Mouse (Mus musculus): ENCODE measurements around the gene Icam1.

The Icam1 gene

GRCm38 (mm10) chr9:20976216-20976960 is 39.4 kb upstream of the Icam1 start, which contains the start of gene S1pr2:
Gene S1pr2, minus strand, starts transcription at chr9:20976781.
- Histone ChIP-seq H3K4me1 (replicated peaks; ENCODE audit: low read depth, low read length) (peaks cover 90% of the 10 kb centered on the region), H3K27me3 (ENCODE audit: insufficient read depth, low read length) (no peaks in the 10 kb centered on the region), H3K4me3 (replicated peaks; ENCODE audit: low read length) (peak within 1 kb of the TSS; percentile 94), H3K9me3 (ENCODE audit: low read length) (no peaks in the 10 kb centered on the region), H3K36me3 (ENCODE audit: insufficient read depth, low read length) (peaks cover 30% of the 10 kb centered on the region)
- TF ChIP-seq CTCF (conservative IDR thresholded peaks at IDR 0.05; ENCODE audit: low read length) (no peak), POU5F1 (IDR thresholded peaks at IDR 0.05; ENCODE audit: borderline replicate concordance, low read length) (no peak), NANOG (IDR thresholded peaks at IDR 0.05; ENCODE audit: borderline replicate concordance, low read length) (no peak)

- peaks cover 26% of the 10 kb centered on the region for H3K36me3 ChIP-seq (ENCODE audit: insufficient read depth, low read length)
- TF ChIP-seq CTCF (conservative IDR thresholded peaks at IDR 0.05; ENCODE audit: low read length), result peak; percentile 22; the same call in 1 of the 2 replicates
- TF ChIP-seq POU5F1 (IDR thresholded peaks at IDR 0.05; ENCODE audit: borderline replicate concordance, low read length), result no peak
- H3K4me3 ChIP-seq (replicated peaks; ENCODE audit: low read length), result peak overlapping the region; percentile 94
- H3K9me3 ChIP-seq (ENCODE audit: low read length), result no peaks in the 10 kb centered on the region
- H3K27me3 ChIP-seq (ENCODE audit: insufficient read depth, low read length), result no peaks in the 10 kb centered on the region
- H3K4me1 ChIP-seq (replicated peaks; ENCODE audit: low read depth, low read length), result peaks cover 90% of the 10 kb centered on the region
These were observed 38.7 kb upstream of the Icam1 start for GRCm38 (mm10) chr9:20976961-20977689.

- H3K4me3 ChIP-seq (replicated peaks; ENCODE audit: low read length), result peak overlapping the region; percentile 94
- TF ChIP-seq CTCF (conservative IDR thresholded peaks at IDR 0.05; ENCODE audit: low read length) (no peak), POU5F1 (IDR thresholded peaks at IDR 0.05; ENCODE audit: borderline replicate concordance, low read length) (no peak), NANOG (IDR thresholded peaks at IDR 0.05; ENCODE audit: borderline replicate concordance, low read length) (no peak)
- no peaks in the 10 kb centered on the region for H3K9me3 ChIP-seq (ENCODE audit: low read length)
These were observed 37.2 kb upstream of the Icam1 start for GRCm38 (mm10) chr9:20978409-20979095.

GRCm38 (mm10) chr9:20979181-20979580 is 36.6 kb upstream of the Icam1 start:
- peak overlapping the region; percentile 94; the same call in 1 of the 2 replicates for H3K4me3 ChIP-seq (replicated peaks; ENCODE audit: low read length)
- peak; percentile 58; the same call in 1 of the 2 replicates for TF ChIP-seq NANOG (IDR thresholded peaks at IDR 0.05; ENCODE audit: borderline replicate concordance, low read length)
- no peak for TF ChIP-seq CTCF (conservative IDR thresholded peaks at IDR 0.05; ENCODE audit: low read length)
- TF ChIP-seq POU5F1 (IDR thresholded peaks at IDR 0.05; ENCODE audit: borderline replicate concordance, low read length), result no peak
- H3K36me3 ChIP-seq (ENCODE audit: insufficient read depth, low read length), result peaks cover 9% of the 10 kb centered on the region; the same call in 1 of the 2 replicates
- H3K4me1 ChIP-seq (replicated peaks; ENCODE audit: low read depth, low read length), result peaks cover 90% of the 10 kb centered on the region
- no peaks in the 10 kb centered on the region for H3K27me3 ChIP-seq (ENCODE audit: insufficient read depth, low read length)
- H3K9me3 ChIP-seq (ENCODE audit: low read length), result no peaks in the 10 kb centered on the region

More at GRCm38 (mm10) chr9:20978409-20979095, 37.2 kb upstream of the Icam1 start:
- Histone ChIP-seq H3K36me3 (ENCODE audit: insufficient read depth, low read length) (peaks cover 16% of the 10 kb centered on the region), H3K27me3 (ENCODE audit: insufficient read depth, low read length) (no peaks in the 10 kb centered on the region), H3K4me1 (replicated peaks; ENCODE audit: low read depth, low read length) (peaks cover 90% of the 10 kb centered on the region)

GRCm38 (mm10) chr9:20979769-20980168 is 36.0 kb upstream of the Icam1 start:
- TF ChIP-seq CTCF (conservative IDR thresholded peaks at IDR 0.05; ENCODE audit: low read length) (no peak), POU5F1 (IDR thresholded peaks at IDR 0.05; ENCODE audit: borderline replicate concordance, low read length) (no peak), NANOG (IDR thresholded peaks at IDR 0.05; ENCODE audit: borderline replicate concordance, low read length) (no peak)
- Histone ChIP-seq H3K36me3 (ENCODE audit: insufficient read depth, low read length) (peaks cover 5% of the 10 kb centered on the region; the same call in 1 of the 2 replicates), H3K4me3 (replicated peaks; ENCODE audit: low read length) (peak overlapping the region; percentile 94; the same call in 1 of the 2 replicates), H3K27me3 (ENCODE audit: insufficient read depth, low read length) (no peaks in the 10 kb centered on the region), H3K9me3 (ENCODE audit: low read length) (no peaks in the 10 kb centered on the region), H3K4me1 (replicated peaks; ENCODE audit: low read depth, low read length) (peaks cover 89% of the 10 kb centered on the region)

GRCm38 (mm10) chr9:20982171-20982570 is 33.6 kb upstream of the Icam1 start:
- Histone ChIP-seq H3K9me3 (ENCODE audit: low read length) (no peaks in the 10 kb centered on the region), H3K36me3 (ENCODE audit: insufficient read depth, low read length) (peaks cover 6% of the 10 kb centered on the region; the same call in 1 of the 2 replicates), H3K4me3 (replicated peaks; ENCODE audit: low read length) (no peak overlapping the region), H3K27me3 (ENCODE audit: insufficient read depth, low read length) (no peaks in the 10 kb centered on the region), H3K4me1 (replicated peaks; ENCODE audit: low read depth, low read length) (peaks cover 97% of the 10 kb centered on the region)
- TF ChIP-seq POU5F1 (IDR thresholded peaks at IDR 0.05; ENCODE audit: borderline replicate concordance, low read length), result no peak
- no peak for TF ChIP-seq CTCF (conservative IDR thresholded peaks at IDR 0.05; ENCODE audit: low read length)
- TF ChIP-seq NANOG (IDR thresholded peaks at IDR 0.05; ENCODE audit: borderline replicate concordance, low read length), result no peak

- TF ChIP-seq CTCF (conservative IDR thresholded peaks at IDR 0.05; ENCODE audit: low read length) (no peak), POU5F1 (IDR thresholded peaks at IDR 0.05; ENCODE audit: borderline replicate concordance, low read length) (no peak), NANOG (IDR thresholded peaks at IDR 0.05; ENCODE audit: borderline replicate concordance, low read length) (0 out of 2 replicates have a peak, but pooled peaks have one; percentile 14)
These were observed 32.6 kb upstream of the Icam1 start for GRCm38 (mm10) chr9:20983169-20983568.

More at GRCm38 (mm10) chr9:20983169-20983568, 32.6 kb upstream of the Icam1 start:
- Histone ChIP-seq H3K4me1 (replicated peaks; ENCODE audit: low read depth, low read length) (peaks cover 97% of the 10 kb centered on the region), H3K4me3 (replicated peaks; ENCODE audit: low read length) (peak overlapping the region; percentile 67), H3K27me3 (ENCODE audit: insufficient read depth, low read length) (no peaks in the 10 kb centered on the region), H3K9me3 (ENCODE audit: low read length) (no peaks in the 10 kb centered on the region), H3K36me3 (ENCODE audit: insufficient read depth, low read length) (peaks cover 6% of the 10 kb centered on the region; the same call in 1 of the 2 replicates)

Data from E14TG2a.4 (cell line).